Mouse (Mus musculus) kidney, embryonic 16.5 days (tissue): ENCODE data around the gene Serping1. TPM values are rescaled to one million over a fixed set of nuclear protein-coding genes. Genes with fewer than 3 reads are reported as not detected.
"Not testable (repeated sequence)": the region's sequence is repeated elsewhere in the genome, so short reads cannot be mapped to it uniquely, and the experiment has no call there.

Experiments
- ATAC-seq: fragments of 200-750 bp; cut with Nextera tagmentation; 2 replicates; pipeline ENCODE4 v1.8.0; 2017; ENCODE audit warnings: moderate TSS enrichment; ENCODE audit not compliant: low FRiP score, low TSS enrichment
- H3K27ac ChIP-seq: fragments of 300-500 bp; sonication (generic); 2 replicates; pipeline ENCODE4 v1.5.1; 2014; ENCODE audit warnings: low read length
- H3K27me3 ChIP-seq: fragments of 300-500 bp; sonication (generic); 2 replicates; pipeline ENCODE4 v1.6.1; 2014; ENCODE audit warnings: low read length, control low read depth, mixed read lengths; ENCODE audit not compliant: insufficient read depth
- H3K36me3 ChIP-seq: fragments of 300-500 bp; sonication (generic); 2 replicates; pipeline ENCODE4 v1.6.1; 2014; ENCODE audit warnings: low read length, control low read depth, mixed read lengths; ENCODE audit not compliant: insufficient read depth
- H3K4me1 ChIP-seq: fragments of 300-500 bp; sonication (generic); 2 replicates; pipeline ENCODE4 v1.6.1; 2014; ENCODE audit warnings: low read length, control low read depth, mixed read lengths; ENCODE audit not compliant: insufficient read depth
- H3K4me2 ChIP-seq: fragments of 300-500 bp; sonication (generic); replicated peaks from 2 replicates; pipeline ENCODE4 v1.6.1; 2014; ENCODE audit warnings: low read depth, low read length
- H3K4me3 ChIP-seq: fragments of 300-500 bp; sonication (generic); 2 replicates; pipeline ENCODE4 v1.5.1; 2014; ENCODE audit warnings: mild to moderate bottlenecking, low read length
- H3K9ac ChIP-seq: fragments of 300-500 bp; sonication (generic); replicated peaks from 2 replicates; pipeline ENCODE4 v1.6.1; 2014; ENCODE audit warnings: low read length
- H3K9me3 ChIP-seq: fragments of 300-500 bp; sonication (generic); 2 replicates; pipeline ENCODE4 v1.6.1; 2016; ENCODE audit warnings: low read length, control low read depth
- WGBS: fragments of 180-500 bp; shearing (Covaris S2); extraction: QIAGEN DNeasy Blood & Tissue Kit; methylation state at CpG from one replicate; pipeline ENCODE4 v1.1.7; 2014; 5-methylcytosine and 5-hydroxymethylcytosine counted together
- polyA plus RNA-seq: library from polyadenylated mRNA; unstranded; fragments of >200 nt; fragmentation: Nextera tagmentation; extraction: Ambion mirVana; gene quantifications from 2 replicates; pipeline ENCODE4 v1.2.1, GENCODE M21; 2015

Serping1 gene
- polyA plus RNA-seq, 1 experiment from 2014 or later = 115 TPM

GRCm38 (mm10) chr2:84734919-84735318 is 40.3 kb downstream of the Serping1 start:
- Histone ChIP-seq H3K9me3 (no peaks in the 10 kb centered on the region), H3K36me3 (peaks cover 2% of the 10 kb centered on the region; the same call in 1 of the 2 replicates), H3K9ac (peak overlapping the region; percentile 61), H3K27ac (no peak overlapping the region), H3K4me1 (peaks cover 56% of the 10 kb centered on the region), H3K4me2 (peak overlapping the region; percentile 70), H3K4me3 (peak overlapping the region; percentile 49), H3K27me3 (no peaks in the 10 kb centered on the region)
- WGBS = 0% methylated on average over 2 of the region's 2 CpGs
- no peak for ATAC-seq

GRCm38 (mm10) chr2:84734351-84734864 is 40.8 kb downstream of the Serping1 start:
- peaks cover 51% of the 10 kb centered on the region for H3K4me1 ChIP-seq

GRCm38 (mm10) chr2:84733579-84734300 is 41.5 kb downstream of the Serping1 start, which contains the start of gene Ypel4:
Gene Ypel4, plus strand, starts transcription at chr2:84734058.
- peak within 1 kb of the TSS; percentile 61 for H3K9ac ChIP-seq
- 1% methylated on average over 8 of the region's 8 CpGs for WGBS
- H3K27me3 ChIP-seq = no peaks in the 10 kb centered on the region
- H3K4me3 ChIP-seq = peak within 1 kb of the TSS; percentile 49
- H3K4me1 ChIP-seq = peaks cover 46% of the 10 kb centered on the region
- peak; percentile 27 for ATAC-seq
- no peak within 1 kb of the TSS for H3K27ac ChIP-seq
- H3K36me3 ChIP-seq = no peaks in the 10 kb centered on the region
- H3K9me3 ChIP-seq = no peaks in the 10 kb centered on the region
- peak within 1 kb of the TSS; percentile 70 for H3K4me2 ChIP-seq

More at GRCm38 (mm10) chr2:84734351-84734864, 40.8 kb downstream of the Serping1 start:
- WGBS = 0% methylated on average over 11 of the region's 11 CpGs
- Histone ChIP-seq H3K4me2 (peak overlapping the region; percentile 70), H3K27ac (no peak overlapping the region), H3K36me3 (no peaks in the 10 kb centered on the region), H3K9me3 (no peaks in the 10 kb centered on the region), H3K9ac (peak overlapping the region; percentile 61), H3K4me3 (peak overlapping the region; percentile 49), H3K27me3 (no peaks in the 10 kb centered on the region)
- no peak for ATAC-seq

- Histone ChIP-seq H3K9me3 (no peaks in the 10 kb centered on the region), H3K4me1 (peaks cover 32% of the 10 kb centered on the region), H3K27ac (no peak overlapping the region), H3K4me3 (no peak overlapping the region), H3K27me3 (no peaks in the 10 kb centered on the region), H3K9ac (no peak overlapping the region), H3K4me2 (no peak overlapping the region), H3K36me3 (no peaks in the 10 kb centered on the region)
- ATAC-seq = no peak
- WGBS = 88% methylated on average over 1 of the region's 1 CpGs
Measured at GRCm38 (mm10) chr2:84732394-84732793, 42.9 kb downstream of the Serping1 start.

- ATAC-seq = no peak
- WGBS = 74% methylated on average over 3 of the region's 3 CpGs
- H3K4me2 ChIP-seq = no peak overlapping the region
- no peak overlapping the region for H3K9ac ChIP-seq
- no peaks in the 10 kb centered on the region for H3K9me3 ChIP-seq
- no peak overlapping the region for H3K4me3 ChIP-seq
- no peaks in the 10 kb centered on the region for H3K36me3 ChIP-seq
- no peak overlapping the region for H3K27ac ChIP-seq
- no peaks in the 10 kb centered on the region for H3K27me3 ChIP-seq
- H3K4me1 ChIP-seq = peaks cover 26% of the 10 kb centered on the region
Measured at GRCm38 (mm10) chr2:84731206-84731605, 44.0 kb downstream of the Serping1 start.

GRCm38 (mm10) chr2:84728191-84728590 is 47.1 kb downstream of the Serping1 start:
- H3K4me1 ChIP-seq = peaks cover 21% of the 10 kb centered on the region
- not testable (repeated sequence) for H3K27ac ChIP-seq, H3K27me3 ChIP-seq, H3K9ac ChIP-seq, H3K4me2 ChIP-seq, ATAC-seq, H3K4me3 ChIP-seq, H3K9me3 ChIP-seq
- WGBS = 83% methylated on average over 5 of the region's 5 CpGs
- peaks cover 17% of the 10 kb centered on the region for H3K36me3 ChIP-seq

GRCm38 (mm10) chr2:84727172-84727858 is 47.9 kb downstream of the Serping1 start, which contains the start of gene Clp1:
Gene Clp1, minus strand, starts transcription at chr2:84727350.
- Histone ChIP-seq H3K4me2 (peak within 1 kb of the TSS; percentile 81), H3K9me3 (no peaks in the 10 kb centered on the region), H3K27ac (peak within 1 kb of the TSS; percentile 89), H3K36me3 (peaks cover 18% of the 10 kb centered on the region), H3K27me3 (no peaks in the 10 kb centered on the region), H3K4me1 (peaks cover 21% of the 10 kb centered on the region), H3K9ac (peak within 1 kb of the TSS; percentile 69), H3K4me3 (peak within 1 kb of the TSS; percentile 69)
- under 1% methylated on average over 39 of the region's 39 CpGs for WGBS
- peak; percentile 95 for ATAC-seq

GRCm38 (mm10) chr2:84726716-84727115 is 48.5 kb downstream of the Serping1 start:
- WGBS = 2% methylated on average over 9 of the region's 9 CpGs
- peak; percentile 32; the same call in 1 of the 2 replicates for ATAC-seq
- no peak overlapping the region for H3K27ac ChIP-seq

GRCm38 (mm10) chr2:84725770-84726169 is 49.5 kb downstream of the Serping1 start:
- Histone ChIP-seq H3K27me3 (no peaks in the 10 kb centered on the region), H3K9me3 (no peaks in the 10 kb centered on the region), H3K36me3 (peaks cover 24% of the 10 kb centered on the region), H3K4me1 (peaks cover 21% of the 10 kb centered on the region), H3K27ac (no peak overlapping the region), H3K9ac (no peak overlapping the region), H3K4me3 (no peak overlapping the region), H3K4me2 (no peak overlapping the region)
- no peak for ATAC-seq
- WGBS = 92% methylated on average over 10 of the region's 10 CpGs

More at GRCm38 (mm10) chr2:84726716-84727115, 48.5 kb downstream of the Serping1 start:
- no peaks in the 10 kb centered on the region for H3K9me3 ChIP-seq
- peaks cover 21% of the 10 kb centered on the region for H3K4me1 ChIP-seq
- peak overlapping the region; percentile 69 for H3K4me3 ChIP-seq
- H3K9ac ChIP-seq = peak overlapping the region; percentile 69
- H3K4me2 ChIP-seq = peak overlapping the region; percentile 81
- peaks cover 18% of the 10 kb centered on the region for H3K36me3 ChIP-seq
- no peaks in the 10 kb centered on the region for H3K27me3 ChIP-seq
